Mouse (Mus musculus): ENCODE measurements around the gene Ccdc12.

- no peak for TF ChIP-seq GATA1 (IDR thresholded peaks at IDR 0.05; ENCODE audit: low read length)
- no peak for TF ChIP-seq TAL1 (IDR thresholded peaks at IDR 0.05; ENCODE audit: low read length)
These were observed 104.6 kb downstream of the Ccdc12 start for GRCm38 (mm10) chr9:110760886-110761285.

All from erythroblast, embryonic 14.5 days (primary cell).